Mouse (Mus musculus) frontal cortex, postnatal 25 days (tissue): ENCODE data around the gene Vmn1r20.
"Not testable (repeated sequence)": the region's sequence is repeated elsewhere in the genome, so short reads cannot be mapped to it uniquely, and the experiment has no call there.

ENCODE experiments used
- DNase-seq, 2 experiments: peaks; one replicate each; pipeline ENCODE4 v3.0.0; 2022; ENCODE audit warnings: low spot score in 2 of 2

Gene Vmn1r20

DNA sequence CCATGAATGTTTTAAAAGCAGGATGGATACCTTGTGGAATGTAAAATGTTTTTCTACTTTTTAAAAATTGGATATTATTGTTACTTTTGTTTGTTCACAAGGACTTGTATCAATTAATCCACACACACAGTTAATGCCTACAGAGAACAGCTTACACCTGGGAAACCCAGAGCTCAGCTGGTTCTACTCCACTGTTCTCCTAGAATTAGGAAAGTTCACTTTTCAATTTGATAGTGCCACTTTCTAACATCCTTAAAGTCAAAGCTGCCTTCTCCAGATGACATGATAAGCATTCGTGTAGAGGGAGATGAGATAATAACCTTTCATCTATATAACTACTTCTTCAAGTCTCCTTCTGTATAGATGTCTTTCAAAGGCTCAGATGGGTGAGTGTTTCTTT lies at the start of gene Vmn1r20:
Vmn1r20 (plus strand) TSS at position 301 of the 400 bp plus-strand sequence.
- no peak for DNase-seq

DNA sequence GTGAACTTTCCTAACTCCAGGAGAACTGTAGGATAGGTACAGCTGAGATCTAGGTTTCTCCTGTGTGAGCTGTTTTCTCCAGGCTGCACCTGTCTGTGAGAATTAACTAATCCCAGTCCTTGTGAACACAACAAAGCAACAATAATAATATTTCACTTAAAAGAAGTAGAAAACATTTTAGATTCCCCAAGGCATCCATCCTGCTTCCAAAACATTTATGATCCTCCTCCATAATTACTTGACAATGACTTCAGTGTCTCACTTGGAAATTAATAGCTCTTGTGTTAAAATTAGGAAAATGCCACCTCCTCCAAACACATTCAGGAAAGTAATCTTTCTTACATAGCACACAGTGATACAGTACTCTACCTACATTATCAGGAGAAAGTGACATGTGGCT lies 33.0 kb upstream of the Vmn1r20 start, which contains the start of gene Vmn1r18:
Vmn1r18 (minus strand) TSS at position 101 of the 400 bp plus-strand sequence.
- no peak for DNase-seq

DNA sequence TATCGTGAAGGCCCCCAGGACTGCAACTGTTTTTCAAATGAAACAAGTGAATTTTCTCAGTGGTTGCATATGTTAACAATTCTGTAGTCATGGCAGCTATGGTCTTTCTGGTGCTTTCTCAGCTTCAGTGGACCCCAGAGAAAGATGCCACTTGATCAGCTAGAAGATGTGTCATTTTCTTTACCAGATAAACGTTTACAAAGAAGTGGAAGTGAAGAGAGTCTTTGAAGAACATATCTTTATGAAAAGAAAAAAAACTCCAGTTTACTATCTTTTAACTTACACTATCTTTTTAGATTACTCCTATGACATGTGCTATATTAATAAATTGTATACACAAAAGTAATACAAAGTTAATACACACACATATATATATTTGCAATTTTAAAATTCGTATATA lies 25.2 kb upstream of the Vmn1r20 start, which contains the start of gene Vmn1r19:
Vmn1r19 (plus strand) TSS at position 301 of the 400 bp plus-strand sequence.
- DNase-seq: not testable (repeated sequence)

DNA sequence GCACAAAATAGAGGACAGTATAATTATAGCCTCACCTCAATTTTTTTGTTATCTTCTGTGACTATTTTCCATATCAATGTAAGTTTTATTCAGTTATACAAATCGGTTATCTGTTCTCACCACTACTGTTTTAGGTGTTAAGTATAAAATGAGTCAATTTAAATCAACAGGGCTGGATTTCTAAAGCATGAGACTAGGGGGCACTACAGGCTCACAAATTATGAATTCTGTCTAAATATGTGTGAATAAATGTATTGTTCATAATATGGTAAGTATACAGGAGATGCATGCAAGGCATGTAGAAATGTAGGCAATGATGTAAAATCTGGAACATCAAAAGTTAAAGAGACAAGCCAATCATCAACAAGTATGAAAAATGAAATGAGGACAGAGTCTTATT lies 2.5 kb downstream of the Vmn1r20 start:
- DNase-seq: no peak

DNA sequence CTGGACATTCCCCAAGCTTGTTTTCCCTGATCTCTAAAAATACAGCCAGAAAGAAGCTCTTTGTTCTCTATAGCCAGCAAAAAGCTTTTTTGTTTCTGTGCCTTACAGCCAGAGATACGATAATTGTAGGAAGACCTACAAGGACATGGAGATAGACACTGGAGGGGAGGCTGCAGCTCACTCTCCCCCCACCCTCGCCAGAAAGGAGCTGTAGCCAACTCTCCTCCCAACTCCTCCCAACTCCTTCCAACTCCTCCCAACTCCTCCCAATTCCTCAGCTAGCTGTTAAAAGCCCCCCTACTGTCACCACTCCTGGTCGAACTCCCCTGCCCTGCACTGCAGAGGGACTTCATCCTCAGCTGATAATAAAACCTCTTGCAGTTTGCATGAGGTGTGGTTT lies 39.4 kb downstream of the Vmn1r20 start:
- not testable (repeated sequence) for DNase-seq
